Mouse (Mus musculus) kidney, postnatal 36 days (tissue): Measurements from ENCODE around the gene Hoxb3.
A peak's percentile ranks its signal among the peaks of the same experiment; 100 is the strongest.

Experiments used
- DNase-seq, 2 experiments: peaks; one replicate each; pipeline ENCODE4 v3.0.0; 2021 to 2022; ENCODE audit warnings: mixed read lengths in 2 of 2

The Hoxb3 gene

GRCm38 (mm10) chr11:96323154-96323553 lies at the start of gene Hoxb3:
TSS of gene Hoxb3 (plus strand) at chr11:96323326.
- DNase-seq = no peak

GRCm38 (mm10) chr11:96274428-96274827 lies 48.7 kb upstream of the Hoxb3 start:
- no peak for DNase-seq

GRCm38 (mm10) chr11:96275896-96276295 lies 47.2 kb upstream of the Hoxb3 start:
- DNase-seq = peak in 1 of 2 experiments; percentile 78

GRCm38 (mm10) chr11:96277151-96278044 lies 45.7 kb upstream of the Hoxb3 start:
- peak in 1 of 2 experiments; percentile 55 for DNase-seq

- peak in 1 of 2 experiments; percentile 38 for DNase-seq
Measured at GRCm38 (mm10) chr11:96278324-96278723, 44.8 kb upstream of the Hoxb3 start.

GRCm38 (mm10) chr11:96278773-96279172 lies 44.4 kb upstream of the Hoxb3 start:
- peak; percentile 92 to 94 for DNase-seq

GRCm38 (mm10) chr11:96279421-96280233 lies 43.5 kb upstream of the Hoxb3 start:
- peak in 1 of 2 experiments; percentile 70 for DNase-seq

- DNase-seq = peak in 1 of 2 experiments; percentile 76
Measured at GRCm38 (mm10) chr11:96280399-96281378, 42.4 kb upstream of the Hoxb3 start.

GRCm38 (mm10) chr11:96281396-96281795 lies 41.7 kb upstream of the Hoxb3 start:
- peak in 1 of 2 experiments; percentile 60 for DNase-seq

- DNase-seq = peak in 1 of 2 experiments; percentile 64
Measured at GRCm38 (mm10) chr11:96281855-96282570, 41.1 kb upstream of the Hoxb3 start, which contains the start of gene Hoxb8. TSS of gene Hoxb8 (plus strand) at chr11:96281905.

- DNase-seq = peak in 1 of 2 experiments; percentile 64
Measured at GRCm38 (mm10) chr11:96282795-96283430, 40.2 kb upstream of the Hoxb3 start.

GRCm38 (mm10) chr11:96284041-96284749 lies 38.9 kb upstream of the Hoxb3 start:
- DNase-seq = peak in 1 of 2 experiments; percentile 77

GRCm38 (mm10) chr11:96284774-96285734 lies 38.1 kb upstream of the Hoxb3 start:
- peak; percentile 85 to 86 for DNase-seq

GRCm38 (mm10) chr11:96285771-96286738 lies 37.1 kb upstream of the Hoxb3 start, which contains the start of gene Hoxb7:
TSS of gene Hoxb7 (plus strand) at chr11:96286623.
- DNase-seq = peak; percentile 90 to 94

- DNase-seq = peak in 1 of 2 experiments; percentile 83
Measured at GRCm38 (mm10) chr11:96286739-96287385, 36.3 kb upstream of the Hoxb3 start.

GRCm38 (mm10) chr11:96287411-96287810 lies 35.7 kb upstream of the Hoxb3 start:
- no peak for DNase-seq
